Mouse (Mus musculus): ENCODE results near the gene Mt3. TPM values are rescaled to one million over a fixed set of nuclear protein-coding genes. Genes with fewer than 3 reads are reported as not detected.
A peak's percentile ranks its signal among the peaks of the same experiment; 100 is the strongest.
"Not testable (repeated sequence)": the region's sequence is repeated elsewhere in the genome, so short reads cannot be mapped to it uniquely, and the experiment has no call there.

The Mt3 gene
- polyA plus RNA-seq, 1 experiment from 2014 or later, result 2.2 TPM

DNA sequence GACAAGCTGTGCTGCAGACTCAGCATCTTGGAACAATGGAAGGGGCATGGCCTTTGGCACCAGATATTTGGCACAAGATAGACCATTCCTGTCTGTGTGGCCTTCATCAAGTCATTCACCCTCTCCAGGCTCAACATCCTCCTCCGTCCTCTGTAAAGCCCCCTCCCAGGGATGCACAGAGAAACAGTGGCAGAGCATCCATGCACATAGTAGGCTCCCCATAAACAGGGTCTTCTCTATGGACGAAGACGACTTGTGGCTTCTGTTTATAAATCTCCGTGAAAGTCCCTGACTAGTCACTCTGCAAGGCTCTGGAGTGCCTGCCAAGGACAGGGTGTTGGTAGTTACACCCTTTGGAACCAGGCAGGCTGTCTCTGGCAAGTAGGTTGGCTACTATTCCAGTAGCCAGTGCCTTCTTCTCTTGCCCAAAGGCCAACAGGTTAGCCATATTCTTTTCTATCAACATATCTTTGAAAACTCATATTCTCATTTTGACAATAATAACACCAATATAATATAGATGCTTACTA lies 12.1 kb upstream of the Mt3 start:
- ATAC-seq (replicated peaks; ENCODE audit: low FRiP score, low read depth), result no peak
- Histone ChIP-seq H3K4me1 (replicated peaks; ENCODE audit: insufficient read depth, low read length) (no peaks in the 10 kb centered on the region), H3K27ac (no peak overlapping the region), H3K9ac (ENCODE audit: low read depth, low read length) (no peak overlapping the region), H3K4me2 (ENCODE audit: low read length) (no peak overlapping the region), H3K4me3 (replicated peaks; ENCODE audit: low read depth, low read length) (no peak overlapping the region), H3K27me3 (ENCODE audit: insufficient read depth, low read length) (no peaks in the 10 kb centered on the region), H3K9me3 (replicated peaks; ENCODE audit: low read length) (no peaks in the 10 kb centered on the region), H3K36me3 (ENCODE audit: insufficient read depth, low read length) (no peaks in the 10 kb centered on the region)
- no peak for DNase-seq (ENCODE audit: low spot score)
- WGBS, result 80% methylated on average over 4 of the region's 4 CpGs
- no peak for TF ChIP-seq CTCF (IDR thresholded peaks at IDR 0.05; ENCODE audit: low read depth)

GRCm38 (mm10) chr8:94148236-94148635 lies 4.2 kb upstream of the Mt3 start:
- 41% methylated on average over 5 of the region's 5 CpGs for WGBS
- no peaks in the 10 kb centered on the region for H3K9me3 ChIP-seq (replicated peaks; ENCODE audit: low read length)
- no peak overlapping the region for H3K27ac ChIP-seq
- no peak for ATAC-seq (replicated peaks; ENCODE audit: low FRiP score, low read depth)
- no peak overlapping the region for H3K4me2 ChIP-seq (ENCODE audit: low read length)
- no peaks in the 10 kb centered on the region for H3K27me3 ChIP-seq (ENCODE audit: insufficient read depth, low read length)
- H3K4me1 ChIP-seq (replicated peaks; ENCODE audit: insufficient read depth, low read length), result peaks cover 6% of the 10 kb centered on the region; the same call in 1 of the 2 replicates
- no peak overlapping the region for H3K9ac ChIP-seq (ENCODE audit: low read depth, low read length)
- TF ChIP-seq CTCF (IDR thresholded peaks at IDR 0.05; ENCODE audit: low read depth), result no peak
- no peak overlapping the region for H3K4me3 ChIP-seq (replicated peaks; ENCODE audit: low read depth, low read length)
- DNase-seq (ENCODE audit: low spot score), result no peak
- H3K36me3 ChIP-seq (ENCODE audit: insufficient read depth, low read length), result no peaks in the 10 kb centered on the region

GRCm38 (mm10) chr8:94150925-94151324 lies 1.5 kb upstream of the Mt3 start:
- Histone ChIP-seq H3K27ac (no peak overlapping the region), H3K27me3 (ENCODE audit: insufficient read depth, low read length) (no peaks in the 10 kb centered on the region), H3K9me3 (replicated peaks; ENCODE audit: low read length) (no peaks in the 10 kb centered on the region), H3K4me2 (ENCODE audit: low read length) (no peak overlapping the region), H3K36me3 (ENCODE audit: insufficient read depth, low read length) (no peaks in the 10 kb centered on the region), H3K4me1 (replicated peaks; ENCODE audit: insufficient read depth, low read length) (peaks cover 6% of the 10 kb centered on the region; the same call in 1 of the 2 replicates), H3K9ac (ENCODE audit: low read depth, low read length) (no peak overlapping the region), H3K4me3 (replicated peaks; ENCODE audit: low read depth, low read length) (no peak overlapping the region)
- WGBS, result 76% methylated on average over 5 of the region's 5 CpGs
- no peak for TF ChIP-seq CTCF (IDR thresholded peaks at IDR 0.05; ENCODE audit: low read depth)
- ATAC-seq (replicated peaks; ENCODE audit: low FRiP score, low read depth), result no peak
- no peak for DNase-seq (ENCODE audit: low spot score)

DNA sequence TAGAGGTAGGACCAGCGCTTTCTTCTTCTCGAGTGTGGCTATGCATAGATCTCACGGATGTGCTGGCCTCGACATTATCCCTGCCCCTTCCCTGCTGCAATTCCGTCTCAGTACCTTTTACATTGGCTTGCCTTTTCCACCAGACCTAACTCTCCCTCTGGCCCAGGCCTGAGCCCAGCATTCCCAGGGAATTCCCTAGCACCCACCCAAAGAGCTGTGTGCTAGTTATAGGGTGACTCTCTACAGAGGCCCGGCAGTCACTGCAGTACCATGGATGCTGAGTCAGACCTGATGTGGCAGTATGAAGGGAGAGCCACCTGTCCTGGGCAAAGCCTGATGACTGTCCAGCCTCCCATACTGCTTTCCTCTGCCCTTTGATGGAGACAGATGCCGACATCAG lies 1.0 kb downstream of the Mt3 start:
- ATAC-seq (replicated peaks; ENCODE audit: low FRiP score, low read depth), result no peak
- peak overlapping the region; percentile 53; the same call in 1 of the 2 replicates for H3K4me2 ChIP-seq (ENCODE audit: low read length)
- 33% methylated on average over 7 of the region's 7 CpGs for WGBS

DNA sequence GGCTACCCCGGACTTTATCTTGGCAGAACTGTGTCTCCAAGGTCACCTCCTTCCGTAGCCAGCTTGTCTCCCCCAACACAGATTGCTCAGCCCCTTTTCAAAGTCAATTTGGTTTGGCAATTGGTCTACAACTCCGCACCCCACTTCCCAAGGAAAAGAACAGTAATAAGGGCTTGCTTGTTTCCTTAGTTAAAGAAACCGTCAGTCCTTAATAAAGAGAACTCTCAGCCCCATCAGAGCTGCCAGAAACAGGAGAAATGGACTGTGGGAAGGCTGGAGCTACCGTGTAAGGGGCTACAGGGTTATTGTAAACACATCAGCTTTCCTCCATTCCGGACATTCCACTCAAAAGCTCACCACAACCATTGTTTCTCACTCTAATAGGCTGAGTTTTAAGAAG lies 2.1 kb downstream of the Mt3 start:
- DNase-seq (ENCODE audit: low spot score), result peak; percentile 59
- Histone ChIP-seq H3K9me3 (replicated peaks; ENCODE audit: low read length) (no peaks in the 10 kb centered on the region), H3K27me3 (ENCODE audit: insufficient read depth, low read length) (no peaks in the 10 kb centered on the region), H3K27ac (no peak overlapping the region), H3K4me3 (replicated peaks; ENCODE audit: low read depth, low read length) (no peak overlapping the region), H3K4me1 (replicated peaks; ENCODE audit: insufficient read depth, low read length) (peaks cover 6% of the 10 kb centered on the region; the same call in 1 of the 2 replicates), H3K36me3 (ENCODE audit: insufficient read depth, low read length) (no peaks in the 10 kb centered on the region), H3K4me2 (ENCODE audit: low read length) (no peak overlapping the region), H3K9ac (ENCODE audit: low read depth, low read length) (no peak overlapping the region)
- TF ChIP-seq CTCF (IDR thresholded peaks at IDR 0.05; ENCODE audit: low read depth), result no peak
- ATAC-seq (replicated peaks; ENCODE audit: low FRiP score, low read depth), result no peak
- 33% methylated on average over 6 of the region's 6 CpGs for WGBS

More for the DNA sequence above, 1.0 kb downstream of the Mt3 start:
- Histone ChIP-seq H3K4me1 (replicated peaks; ENCODE audit: insufficient read depth, low read length) (peaks cover 6% of the 10 kb centered on the region; the same call in 1 of the 2 replicates), H3K4me3 (replicated peaks; ENCODE audit: low read depth, low read length) (no peak overlapping the region), H3K36me3 (ENCODE audit: insufficient read depth, low read length) (no peaks in the 10 kb centered on the region), H3K27me3 (ENCODE audit: insufficient read depth, low read length) (no peaks in the 10 kb centered on the region), H3K9me3 (replicated peaks; ENCODE audit: low read length) (no peaks in the 10 kb centered on the region), H3K27ac (no peak overlapping the region), H3K9ac (ENCODE audit: low read depth, low read length) (no peak overlapping the region)
- TF ChIP-seq CTCF (IDR thresholded peaks at IDR 0.05; ENCODE audit: low read depth), result no peak
- no peak for DNase-seq (ENCODE audit: low spot score)

GRCm38 (mm10) chr8:94156092-94156491 lies 3.7 kb downstream of the Mt3 start:
- Histone ChIP-seq H3K4me3 (replicated peaks; ENCODE audit: low read depth, low read length) (no peak overlapping the region), H3K4me1 (replicated peaks; ENCODE audit: insufficient read depth, low read length) (peaks cover 6% of the 10 kb centered on the region; the same call in 1 of the 2 replicates), H3K27ac (no peak overlapping the region), H3K9me3 (replicated peaks; ENCODE audit: low read length) (no peaks in the 10 kb centered on the region), H3K9ac (ENCODE audit: low read depth, low read length) (no peak overlapping the region), H3K27me3 (ENCODE audit: insufficient read depth, low read length) (no peaks in the 10 kb centered on the region), H3K36me3 (ENCODE audit: insufficient read depth, low read length) (no peaks in the 10 kb centered on the region), H3K4me2 (ENCODE audit: low read length) (no peak overlapping the region)
- 69% methylated on average over 4 of the region's 4 CpGs for WGBS
- TF ChIP-seq CTCF (IDR thresholded peaks at IDR 0.05; ENCODE audit: low read depth), result no peak
- DNase-seq (ENCODE audit: low spot score), result no peak
- ATAC-seq (replicated peaks; ENCODE audit: low FRiP score, low read depth), result no peak

GRCm38 (mm10) chr8:94165772-94166171 lies 13.4 kb downstream of the Mt3 start:
- ATAC-seq (replicated peaks; ENCODE audit: low FRiP score, low read depth); H3K4me3 ChIP-seq (replicated peaks; ENCODE audit: low read depth, low read length); H3K36me3 ChIP-seq (ENCODE audit: insufficient read depth, low read length); DNase-seq (ENCODE audit: low spot score); H3K4me2 ChIP-seq (ENCODE audit: low read length); H3K9ac ChIP-seq (ENCODE audit: low read depth, low read length); H3K4me1 ChIP-seq (replicated peaks; ENCODE audit: insufficient read depth, low read length); H3K27me3 ChIP-seq (ENCODE audit: insufficient read depth, low read length); H3K27ac ChIP-seq; H3K9me3 ChIP-seq (replicated peaks; ENCODE audit: low read length): not testable (repeated sequence)
- WGBS, result 70% methylated on average over 8 of the region's 8 CpGs

All from kidney, postnatal 0 days (tissue).